Mouse (Mus musculus): Measurements from ENCODE around the gene Sprr2i.

GRCm38 (mm10) chr3:92429323-92429722 lies 21.5 kb downstream of the Sprr2i start, which contains the start of gene Gm9774:
- TF ChIP-seq CTCF (IDR thresholded peaks at IDR 0.05): no peak
- TF ChIP-seq EP300 (IDR thresholded peaks at IDR 0.05): no peak
